Mouse (Mus musculus): ENCODE measurements around the gene Zbtb20.

Zbtb20 gene

DNA sequence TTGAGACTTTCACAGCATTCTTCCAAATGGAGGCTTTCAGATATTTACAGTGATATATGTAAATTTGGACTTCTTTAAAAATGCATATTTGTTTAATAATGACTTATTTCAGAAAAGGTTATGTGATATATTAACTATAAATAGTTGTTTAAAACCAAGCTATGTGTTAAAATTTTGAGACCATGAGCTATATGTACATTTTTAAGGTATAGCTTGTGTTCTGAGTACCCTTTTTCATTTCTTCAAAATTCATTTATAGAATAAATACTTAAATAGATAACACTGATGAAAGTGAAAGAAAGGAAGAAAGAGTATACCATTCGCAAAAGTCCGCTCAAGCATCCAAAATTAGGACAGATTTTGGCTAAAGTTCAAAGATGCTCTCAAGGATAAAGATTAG lies 607.1 kb downstream of the Zbtb20 start:
- DNase-seq (ENCODE audit: low read depth, low spot score), result no peak

DNA sequence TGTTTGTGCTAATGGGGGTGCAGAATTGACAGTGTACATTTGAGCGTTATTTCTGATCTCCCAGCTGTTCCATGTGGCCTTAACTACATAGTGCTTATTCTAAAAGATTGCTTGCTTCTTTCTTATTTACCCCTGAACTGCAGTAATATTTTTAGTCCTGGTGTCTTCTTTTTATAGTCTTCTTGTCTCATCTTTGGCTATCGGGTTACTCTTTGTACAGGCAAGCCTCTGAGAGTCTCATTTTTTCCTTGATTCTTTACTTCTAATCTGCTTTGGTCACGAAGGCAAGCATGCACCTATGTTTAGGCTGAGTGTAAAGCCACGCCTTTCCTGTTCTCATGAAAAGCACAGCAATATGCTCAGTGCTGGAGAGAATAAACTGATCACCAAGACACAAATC lies 608.7 kb downstream of the Zbtb20 start:
- DNase-seq (ENCODE audit: low read depth, low spot score), result no peak

DNA sequence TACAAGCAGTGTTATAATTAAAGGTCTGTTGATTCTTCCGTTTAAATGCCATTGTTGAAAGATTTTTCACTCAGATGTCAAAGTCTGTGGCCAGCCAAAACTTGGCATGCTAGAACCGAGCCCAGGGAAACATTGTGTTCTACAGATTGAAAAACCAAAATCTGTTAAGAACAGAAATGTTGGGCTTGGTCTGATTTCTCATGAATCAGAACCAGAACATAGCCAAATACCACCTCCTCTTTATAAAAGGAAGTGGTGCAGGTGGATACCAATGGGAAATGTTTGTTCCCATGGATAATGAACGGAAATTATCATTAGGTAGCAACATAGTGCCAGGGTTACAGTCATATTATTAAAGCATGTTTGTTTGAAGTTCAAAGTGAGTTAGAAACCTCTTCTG lies 613.7 kb downstream of the Zbtb20 start:
- no peak for DNase-seq (ENCODE audit: low read depth, low spot score)

DNA sequence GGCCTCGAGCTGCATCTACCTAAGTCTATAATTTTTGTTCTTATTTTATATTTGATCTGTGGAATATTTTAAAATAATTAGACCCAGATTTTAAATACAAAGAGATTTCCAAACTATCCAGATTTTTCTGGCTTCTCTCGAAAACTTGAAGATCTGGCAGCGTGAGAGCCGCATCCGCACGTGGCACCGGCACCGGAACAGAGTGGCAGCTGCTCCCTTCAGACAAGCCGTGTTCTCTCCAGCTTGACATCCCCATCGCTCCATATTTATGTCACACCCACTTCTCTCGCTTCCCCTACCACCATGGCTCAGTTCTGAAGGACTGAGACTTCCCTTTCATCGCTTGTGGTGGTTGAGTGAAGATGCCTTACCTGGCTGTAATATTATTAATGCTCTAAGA lies 614.3 kb downstream of the Zbtb20 start:
- no peak for DNase-seq (ENCODE audit: low read depth, low spot score)

DNA sequence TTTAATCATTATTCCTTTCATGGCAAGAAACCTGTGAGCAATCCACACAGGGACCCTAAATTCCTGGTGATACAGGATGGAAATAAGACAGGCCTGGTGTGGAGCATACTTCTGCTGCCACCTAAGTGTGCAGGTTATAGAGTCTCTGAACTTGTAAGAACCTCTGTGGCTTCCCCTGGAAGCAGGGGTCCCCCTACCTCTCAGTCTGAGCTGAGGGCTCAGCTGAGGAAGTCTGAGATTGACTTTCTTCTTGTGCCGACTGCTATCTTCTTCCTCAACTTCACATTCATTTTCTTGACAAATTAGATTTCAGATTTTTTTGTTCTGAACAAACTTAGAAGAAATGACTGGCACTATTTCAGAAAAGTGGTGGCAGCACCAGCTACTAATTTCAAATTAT lies 617.2 kb downstream of the Zbtb20 start:
- DNase-seq (ENCODE audit: low read depth, low spot score), result no peak

DNA sequence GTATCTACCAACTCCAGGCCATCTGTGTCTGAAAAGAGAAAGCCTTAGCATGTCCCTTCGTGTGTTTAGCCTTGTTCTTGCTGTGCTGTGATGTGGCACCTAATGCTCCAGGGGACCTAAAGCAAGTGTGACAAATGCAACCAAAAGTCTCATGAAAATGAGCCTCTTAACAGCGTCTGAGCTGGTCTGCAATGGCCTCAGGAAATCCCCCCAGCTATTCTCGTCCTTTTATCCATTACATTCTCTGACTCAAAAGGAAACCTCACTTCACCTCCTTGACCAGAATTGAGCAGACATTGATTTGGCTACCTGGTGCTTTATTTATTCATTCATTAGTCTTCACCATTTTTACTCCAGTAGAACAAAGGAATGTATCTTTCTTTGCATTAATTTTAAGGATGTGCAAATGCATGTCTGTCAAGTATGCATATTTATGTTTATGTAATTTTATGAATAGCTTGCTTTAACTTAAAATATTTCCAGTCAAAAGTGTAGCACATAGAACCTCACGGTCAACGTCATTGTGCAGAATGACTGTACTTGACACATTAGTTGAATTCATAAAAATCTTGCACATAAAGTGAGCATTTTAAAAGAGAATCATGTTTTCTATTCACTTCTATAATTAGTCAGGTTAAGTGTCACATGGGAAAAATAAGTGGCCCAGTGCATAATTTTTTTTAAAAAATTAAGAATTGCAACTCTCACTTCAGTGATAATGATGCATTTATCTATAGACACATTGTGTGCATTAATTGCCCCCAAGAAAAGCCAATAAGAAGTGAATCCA lies 618.1 kb downstream of the Zbtb20 start:
- no peak for DNase-seq (ENCODE audit: low read depth, low spot score)

DNA sequence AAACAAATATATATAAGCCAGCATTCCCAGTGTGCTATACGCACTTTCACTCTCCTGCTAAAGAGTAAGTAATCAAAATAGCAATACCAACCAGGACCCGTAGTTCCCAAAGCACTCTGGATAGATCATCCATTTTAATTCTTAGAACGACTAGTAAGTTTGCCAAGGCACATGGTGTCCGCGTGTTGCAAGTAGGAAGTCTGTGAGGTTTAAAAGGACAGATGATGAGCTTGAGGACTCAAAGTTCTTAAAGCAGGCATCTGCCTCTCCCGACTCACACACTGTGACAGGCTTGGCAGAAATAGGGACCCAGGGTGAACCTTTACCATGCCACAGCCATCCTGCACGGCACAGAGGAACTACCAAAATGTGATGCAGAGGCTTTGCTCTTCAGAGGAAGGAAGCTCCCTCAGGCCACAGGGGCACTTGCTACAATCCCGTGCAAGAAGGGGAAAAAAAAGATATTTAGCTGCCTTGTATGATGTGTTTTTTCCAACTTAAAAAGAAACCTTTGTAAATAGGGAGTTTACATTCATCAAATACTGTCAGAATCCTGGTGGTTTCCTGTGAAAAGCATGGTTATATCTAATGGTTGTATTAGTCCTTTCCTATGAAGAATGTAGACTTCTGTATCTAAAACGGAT lies 619.6 kb downstream of the Zbtb20 start:
- no peak for DNase-seq (ENCODE audit: low read depth, low spot score)

DNA sequence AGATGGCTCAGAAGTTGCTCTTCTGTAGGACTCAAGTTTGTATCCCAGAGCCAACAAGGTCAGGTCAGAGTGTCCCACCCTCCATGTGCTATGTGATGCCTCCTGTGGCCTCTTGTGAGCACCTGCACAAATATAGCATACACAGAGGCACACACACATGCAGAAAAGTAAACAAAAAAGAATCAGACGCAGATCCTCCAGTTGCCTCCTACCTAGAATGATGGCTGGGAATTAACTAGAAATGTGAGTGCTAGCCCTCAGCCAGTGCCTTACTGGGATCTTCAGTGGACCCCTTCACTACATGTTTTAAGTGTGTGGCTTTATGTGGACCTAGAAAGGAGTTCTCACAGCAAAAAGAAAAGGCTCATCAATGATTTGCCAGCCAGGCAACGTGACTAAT lies 621.4 kb downstream of the Zbtb20 start:
- no peak for DNase-seq (ENCODE audit: low read depth, low spot score)

DNA sequence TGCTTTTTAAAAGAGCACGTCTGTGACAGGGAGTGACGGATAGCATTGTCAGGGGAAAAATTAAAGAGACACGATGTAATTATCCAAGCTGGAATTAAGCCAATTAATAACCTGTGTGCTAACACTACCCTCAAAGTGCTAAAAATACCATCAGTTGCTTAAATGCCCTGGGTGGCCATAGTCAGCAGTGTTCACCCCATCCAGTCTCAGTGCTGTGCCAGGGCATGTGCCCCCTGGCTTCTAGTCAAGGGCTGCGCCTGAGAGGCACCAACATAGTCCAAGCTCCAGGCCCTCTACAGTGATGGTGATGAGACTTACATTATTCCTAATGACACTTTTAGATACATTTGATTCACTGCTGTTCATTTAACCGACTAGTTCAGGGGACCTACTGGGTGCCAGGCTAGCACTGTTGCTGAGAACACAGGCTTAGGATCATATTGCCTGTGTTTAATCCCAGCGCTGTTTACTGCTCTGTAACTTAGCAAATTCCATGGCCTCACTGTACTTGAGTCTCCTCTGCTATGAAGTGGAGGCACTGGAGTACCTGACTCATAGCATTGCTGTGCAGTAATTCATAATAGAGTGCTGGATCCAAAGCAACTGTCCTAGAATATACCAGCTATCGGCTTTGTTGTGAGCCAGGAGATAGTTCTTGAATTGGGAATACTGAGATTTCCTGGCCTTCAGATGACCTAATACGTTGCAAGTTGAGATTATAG lies 624.6 kb downstream of the Zbtb20 start:
- no peak for DNase-seq (ENCODE audit: low read depth, low spot score)

DNA sequence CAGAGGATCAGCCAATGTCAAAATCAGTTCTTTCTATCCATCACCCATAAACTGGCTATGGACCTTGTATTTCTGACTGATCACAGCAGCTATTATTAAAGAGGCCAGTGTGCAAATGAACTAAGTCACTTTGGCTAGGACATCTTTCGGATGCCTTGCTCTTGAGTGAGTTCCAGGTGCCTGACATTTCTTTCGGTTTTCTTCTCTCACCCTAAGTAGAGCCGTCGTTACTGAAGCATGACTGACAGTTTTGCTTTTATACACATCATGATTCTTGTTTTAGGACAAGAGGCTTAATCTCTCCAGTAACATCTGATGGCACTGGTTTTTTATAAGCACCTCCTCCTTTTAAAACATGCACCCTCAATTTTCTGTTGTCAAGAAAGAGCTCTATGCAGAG lies 625.6 kb downstream of the Zbtb20 start:
- no peak for DNase-seq (ENCODE audit: low read depth, low spot score)

DNA sequence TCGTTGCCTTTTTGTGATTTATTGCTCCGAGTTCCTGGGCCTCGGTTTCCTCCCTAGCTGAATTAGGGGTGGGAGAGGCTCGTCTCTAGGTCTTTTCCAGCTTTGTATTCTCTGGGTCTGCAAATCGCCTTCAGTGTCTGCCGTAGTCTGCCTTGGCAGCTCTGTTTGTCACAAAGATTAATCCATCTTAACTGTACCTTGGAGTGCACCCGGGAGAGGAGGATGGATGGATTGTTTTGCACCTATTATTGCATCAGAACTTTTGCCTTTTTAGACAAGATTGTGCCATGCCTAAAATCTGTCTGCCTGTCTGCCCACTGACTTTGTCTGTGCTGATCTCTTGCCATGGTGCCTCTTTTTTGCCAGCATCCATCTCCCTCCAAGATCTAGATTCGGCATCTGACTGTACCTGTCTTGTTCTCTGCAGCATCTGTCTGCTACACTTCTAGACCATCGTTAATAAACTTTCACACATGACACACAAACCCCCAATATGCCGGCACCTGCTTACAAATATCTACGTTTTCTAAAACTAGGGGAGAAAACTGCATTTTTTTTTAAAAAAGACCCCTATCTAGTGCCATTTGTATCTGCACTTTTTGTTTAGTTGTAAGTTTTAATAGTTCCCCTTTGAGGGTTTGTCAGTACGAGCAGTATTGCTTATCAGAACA lies 626.8 kb downstream of the Zbtb20 start:
- no peak for DNase-seq (ENCODE audit: low read depth, low spot score)

DNA sequence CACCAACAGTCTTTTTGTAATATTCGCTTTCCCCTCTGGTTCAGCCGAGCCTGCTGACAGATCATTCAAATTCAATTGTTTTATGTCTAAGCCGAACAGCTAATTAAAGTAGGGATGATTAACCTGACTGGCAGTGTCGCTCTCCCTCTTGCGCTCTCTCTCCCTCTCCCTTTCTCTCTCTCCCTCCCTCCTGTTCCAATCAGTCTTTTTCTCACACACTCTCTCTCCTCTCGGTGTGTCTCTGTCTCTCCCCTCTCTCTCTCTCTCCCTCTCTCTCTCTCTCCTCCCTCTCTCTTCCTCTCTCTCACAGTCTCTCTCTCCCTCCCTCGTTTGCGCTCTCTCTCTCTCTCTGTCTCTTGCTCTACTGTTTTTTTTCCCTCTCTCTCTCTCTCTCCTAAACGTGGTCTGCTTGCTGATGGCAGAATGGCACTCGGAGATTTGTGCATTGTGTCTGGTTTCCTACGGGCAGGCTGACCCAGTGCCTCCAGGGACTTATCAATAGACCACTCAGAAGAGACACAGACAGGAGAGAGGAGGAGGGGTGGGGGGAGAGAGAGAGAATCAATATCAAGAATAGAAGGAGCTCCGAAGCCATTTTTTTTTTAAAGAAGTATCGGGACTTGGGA lies 627.4 kb downstream of the Zbtb20 start:
- no peak for DNase-seq (ENCODE audit: low read depth, low spot score)

DNA sequence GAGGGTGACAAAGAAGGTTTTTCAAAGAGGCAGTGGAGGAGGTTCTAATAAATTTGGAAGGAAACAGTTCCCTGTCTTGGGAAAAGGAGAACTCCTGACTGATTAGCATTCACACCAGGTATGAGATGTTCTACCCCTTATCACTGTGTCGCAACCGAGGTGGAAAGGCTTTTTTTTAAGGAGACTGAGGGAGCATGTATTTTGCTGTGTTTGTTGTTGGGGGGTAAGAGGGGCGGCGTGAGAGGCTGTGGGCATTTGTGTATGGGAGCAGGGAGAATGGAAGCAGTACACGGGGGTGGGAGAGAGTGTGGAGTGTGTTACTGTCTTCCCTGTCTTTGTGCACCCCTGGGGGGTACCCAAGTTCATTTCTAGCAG lies 627.9 kb downstream of the Zbtb20 start:
- DNase-seq (ENCODE audit: low read depth, low spot score), result no peak

DNA sequence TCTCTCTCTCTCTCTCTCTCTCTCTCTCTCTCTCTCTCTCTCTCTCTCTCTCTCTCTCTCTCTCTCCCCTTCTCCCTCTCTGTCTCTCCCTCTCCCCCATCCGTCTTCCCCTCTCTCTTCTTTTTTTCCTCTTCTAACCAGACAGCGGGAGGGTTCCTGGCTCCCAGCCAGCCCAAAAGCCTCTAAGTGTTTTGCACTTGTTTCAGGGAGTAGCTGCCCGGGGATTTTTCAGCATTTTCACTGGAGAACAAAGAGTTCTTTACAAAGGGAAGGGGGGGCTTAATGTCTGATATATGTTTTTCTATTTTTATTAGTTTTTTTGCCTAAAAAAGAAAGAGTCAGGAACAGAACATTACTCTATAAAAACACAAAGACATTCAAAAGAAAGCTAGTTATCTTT lies 628.5 kb downstream of the Zbtb20 start:
- no peak for DNase-seq (ENCODE audit: low read depth, low spot score)

DNA sequence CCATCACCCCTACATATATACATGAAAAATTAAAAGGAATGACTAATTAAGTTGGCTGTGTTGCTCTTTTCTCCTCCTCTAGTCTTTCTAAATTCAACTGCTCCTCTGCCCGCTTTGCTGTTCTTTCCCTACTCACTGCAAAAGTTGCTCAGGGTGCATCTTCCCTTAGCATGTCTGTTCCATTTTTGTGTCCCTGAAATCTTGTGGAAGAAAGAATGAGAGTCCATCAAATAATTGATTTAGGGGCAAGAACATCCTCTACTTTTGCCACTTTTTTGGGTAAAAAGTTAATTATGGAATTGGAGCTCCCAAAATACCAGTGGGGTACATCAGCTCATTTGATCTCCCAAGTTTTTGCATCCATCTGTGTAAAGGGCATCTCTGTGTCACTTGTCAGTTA lies 628.9 kb downstream of the Zbtb20 start:
- no peak for DNase-seq (ENCODE audit: low read depth, low spot score)

DNA sequence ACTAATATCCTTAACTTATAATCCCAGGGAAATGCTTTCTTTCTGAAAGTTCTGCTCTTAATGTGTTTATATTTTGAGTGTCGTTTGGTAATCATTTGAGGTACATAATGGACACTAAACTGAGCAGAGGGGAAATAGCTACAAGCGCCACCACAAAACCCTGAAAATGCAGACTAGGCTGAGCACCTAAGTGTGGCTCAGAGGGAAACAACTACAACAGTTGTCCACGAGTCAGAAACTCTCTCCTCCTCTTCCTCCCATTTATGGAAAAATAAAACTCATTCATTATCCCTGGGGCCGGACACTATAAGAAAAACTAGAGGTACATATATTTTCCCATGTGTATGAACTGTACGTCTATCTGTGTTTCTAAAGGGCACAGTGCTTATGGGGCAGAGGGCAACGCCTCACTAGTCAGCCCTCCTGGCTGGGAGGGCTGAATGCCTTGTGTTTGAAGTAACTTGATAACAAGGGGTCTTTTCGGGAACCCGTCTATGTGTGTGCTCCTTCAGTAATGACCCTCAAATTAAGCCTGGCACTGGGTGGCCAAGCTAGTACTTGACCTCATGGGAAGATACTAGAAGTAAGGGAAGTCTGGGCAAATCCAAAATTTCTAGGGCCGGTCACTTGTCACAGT lies 629.8 kb downstream of the Zbtb20 start:
- no peak for DNase-seq (ENCODE audit: low read depth, low spot score)

DNA sequence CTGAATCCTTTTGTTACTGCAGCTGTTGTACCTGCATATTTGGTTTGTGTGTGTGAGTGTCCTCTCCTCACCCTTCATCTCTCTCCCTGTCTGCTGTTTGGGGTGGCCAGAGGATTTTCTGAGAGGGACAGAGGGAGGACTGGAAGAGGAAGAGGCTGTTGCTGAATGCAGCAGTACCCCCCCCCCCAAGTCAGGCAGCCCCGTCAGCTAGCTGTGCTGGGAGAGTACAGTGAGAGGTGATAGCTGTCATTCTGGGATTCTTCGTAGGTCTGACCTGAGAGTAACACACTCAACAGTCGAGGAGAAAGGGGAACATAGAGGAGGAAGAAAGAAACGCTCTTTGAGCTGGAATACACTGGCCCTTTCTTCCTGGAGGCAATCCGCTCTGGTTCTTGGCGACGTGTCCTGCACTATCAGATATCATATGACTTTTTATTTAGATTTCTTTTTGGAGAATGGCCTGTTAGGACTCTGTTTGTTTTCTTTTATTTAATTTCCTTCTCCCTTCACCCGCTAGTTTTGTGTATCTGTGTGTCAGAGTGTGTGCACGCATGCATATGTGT lies 630.6 kb downstream of the Zbtb20 start:
- DNase-seq (ENCODE audit: low read depth, low spot score), result no peak

DNA sequence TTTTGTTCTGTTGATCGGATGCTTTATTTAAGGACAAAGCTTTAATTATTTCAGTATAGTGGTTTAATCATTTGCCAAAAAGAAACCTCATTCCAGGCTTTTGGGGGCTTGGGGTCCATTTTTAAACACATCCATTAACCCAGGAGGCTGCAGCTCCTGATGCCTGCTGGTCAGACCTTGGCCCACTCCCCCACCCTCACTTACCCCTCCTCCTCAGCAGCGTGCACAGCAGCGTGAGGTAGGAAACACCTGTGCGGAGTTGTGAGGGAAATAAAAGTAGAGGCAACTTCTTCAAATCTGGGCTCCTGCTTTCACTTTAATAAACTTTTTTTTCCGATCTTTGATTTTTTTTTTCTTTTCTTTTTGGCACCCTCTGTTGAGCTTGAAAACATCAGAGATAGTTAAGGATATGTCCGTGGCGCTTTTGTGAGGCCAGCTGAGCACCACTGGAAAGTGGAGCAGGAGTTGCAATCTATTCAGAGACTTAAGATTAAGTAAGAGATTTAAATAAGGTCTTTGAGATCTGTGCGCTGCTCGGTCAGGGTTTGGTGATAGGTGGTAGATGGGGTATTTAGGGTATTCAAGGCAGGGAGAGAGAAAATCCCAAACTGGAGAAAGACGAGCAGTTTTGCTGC lies 631.2 kb downstream of the Zbtb20 start:
- no peak for DNase-seq (ENCODE audit: low read depth, low spot score)

DNA sequence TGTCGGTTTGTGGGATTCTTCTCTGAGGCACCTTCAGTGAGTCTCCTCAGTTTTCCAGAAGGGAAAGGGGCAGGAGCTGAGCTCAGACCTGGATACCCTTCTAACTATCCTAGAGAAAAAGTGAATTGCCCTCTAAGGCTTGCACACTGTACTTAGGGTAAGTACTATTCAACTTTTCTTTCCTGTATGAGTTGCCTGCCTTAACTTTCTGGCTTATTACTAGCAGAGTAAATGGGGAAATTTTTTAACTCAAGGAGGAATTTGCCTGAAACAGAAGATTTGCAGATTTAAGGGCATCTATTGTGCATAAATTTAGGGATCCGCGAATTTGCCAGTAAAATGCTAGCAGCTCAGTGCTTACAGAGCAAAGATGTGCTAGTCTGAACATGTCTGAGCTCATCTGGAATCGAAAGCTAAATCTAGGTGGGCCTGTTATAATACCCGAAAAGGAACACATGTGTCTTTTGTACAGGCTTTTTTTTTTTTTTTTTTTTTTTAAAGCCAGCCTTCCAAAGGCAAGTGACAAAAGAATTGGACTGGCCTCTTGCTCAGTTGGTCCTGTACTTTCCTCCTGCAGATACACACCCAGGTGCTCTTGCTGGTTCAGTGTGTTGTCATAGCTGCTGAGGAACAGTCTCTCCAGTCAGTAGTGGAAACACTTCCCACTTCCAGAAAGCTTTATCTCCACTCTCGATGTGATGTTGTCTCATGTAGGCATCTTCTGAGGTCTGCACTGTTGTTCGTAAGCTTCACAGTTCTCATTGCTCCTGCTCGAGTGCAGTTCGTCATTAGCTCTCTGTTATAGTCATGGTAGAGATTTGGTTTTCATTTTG lies 632.7 kb downstream of the Zbtb20 start:
- DNase-seq (ENCODE audit: low read depth, low spot score), result no peak

DNA sequence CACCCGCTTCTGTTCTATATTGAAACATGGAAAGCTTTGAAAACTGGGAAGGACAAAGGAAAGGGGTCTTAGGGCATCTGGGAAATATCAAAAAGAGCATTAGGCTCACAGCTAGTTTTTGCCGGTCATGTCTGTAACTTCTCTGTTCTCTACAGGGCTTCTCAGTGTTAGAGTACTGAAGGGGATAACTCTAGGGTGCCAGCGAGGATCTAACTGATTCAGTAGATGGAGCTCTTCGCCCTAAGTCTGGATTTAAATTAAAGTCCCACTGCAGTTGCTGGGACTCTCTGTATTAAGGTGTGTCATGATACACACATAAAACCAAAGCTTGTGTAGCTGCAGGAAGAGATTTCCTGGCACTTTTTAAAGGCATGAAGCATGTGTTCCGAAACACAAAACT lies 634.8 kb downstream of the Zbtb20 start:
- DNase-seq (ENCODE audit: low read depth, low spot score), result no peak

Data from c-Kit-negative CD71-positive TER-119-positive erythroid progenitor cells, embryonic 14.5 days (primary cell).